Mouse (Mus musculus) embryonic facial prominence, embryonic 12.5 days (tissue): Measurements from ENCODE around the gene H2-Ab1. TPM values are rescaled to one million over a fixed set of nuclear protein-coding genes. Genes with fewer than 3 reads are reported as not detected.
"Not testable (repeated sequence)": the region's sequence is repeated elsewhere in the genome, so short reads cannot be mapped to it uniquely, and the experiment has no call there.

Experiments used
- ATAC-seq: fragments of 200-750 bp; cut with Nextera tagmentation; 2 replicates; pipeline ENCODE4 v1.8.0; 2017; ENCODE audit not compliant: insufficient number of reproducible peaks, insufficient read depth, low FRiP score, low TSS enrichment
- H3K27ac ChIP-seq: fragments of 300-500 bp; sonication (generic); 2 replicates; pipeline ENCODE4 v1.5.1; 2016; ENCODE audit warnings: mild to moderate bottlenecking
- H3K27me3 ChIP-seq: fragments of 300-500 bp; sonication (generic); 2 replicates; pipeline ENCODE4 v1.6.1; 2016; ENCODE audit warnings: mild to moderate bottlenecking, moderate library complexity
- H3K36me3 ChIP-seq: fragments of 300-500 bp; sonication (generic); 2 replicates; pipeline ENCODE4 v1.6.1; 2016; ENCODE audit warnings: mild to moderate bottlenecking
- H3K4me1 ChIP-seq: fragments of 300-500 bp; sonication (generic); 2 replicates; pipeline ENCODE4 v1.6.1; 2016
- H3K4me2 ChIP-seq: fragments of 300-500 bp; sonication (generic); replicated peaks from 2 replicates; pipeline ENCODE4 v1.6.1; 2016; ENCODE audit warnings: mild to moderate bottlenecking, moderate library complexity
- H3K4me3 ChIP-seq: fragments of 300-500 bp; sonication (generic); 2 replicates; pipeline ENCODE4 v1.5.1; 2016; ENCODE audit warnings: mild to moderate bottlenecking
- H3K9ac ChIP-seq: fragments of 300-500 bp; sonication (generic); 2 replicates; pipeline ENCODE4 v1.6.1; 2016; ENCODE audit warnings: mild to moderate bottlenecking, moderate library complexity
- H3K9me3 ChIP-seq: fragments of 300-500 bp; sonication (generic); 2 replicates; pipeline ENCODE4 v1.6.1; 2016; ENCODE audit warnings: mild to moderate bottlenecking, moderate library complexity
- WGBS: fragments of 180-500 bp; shearing (Covaris S2); methylation state at CpG from one replicate; pipeline ENCODE4 v1.1.7; 2016; 5-methylcytosine and 5-hydroxymethylcytosine counted together
- polyA plus RNA-seq: library from polyadenylated mRNA; unstranded; fragments of >200 nt; fragmentation: Nextera tagmentation; extraction: Ambion mirVana; gene quantifications from 2 replicates; pipeline ENCODE4 v1.2.1, GENCODE M21; 2016

The H2-Ab1 gene
- polyA plus RNA-seq, 1 experiment from 2014 or later: 2.9 TPM

DNA sequence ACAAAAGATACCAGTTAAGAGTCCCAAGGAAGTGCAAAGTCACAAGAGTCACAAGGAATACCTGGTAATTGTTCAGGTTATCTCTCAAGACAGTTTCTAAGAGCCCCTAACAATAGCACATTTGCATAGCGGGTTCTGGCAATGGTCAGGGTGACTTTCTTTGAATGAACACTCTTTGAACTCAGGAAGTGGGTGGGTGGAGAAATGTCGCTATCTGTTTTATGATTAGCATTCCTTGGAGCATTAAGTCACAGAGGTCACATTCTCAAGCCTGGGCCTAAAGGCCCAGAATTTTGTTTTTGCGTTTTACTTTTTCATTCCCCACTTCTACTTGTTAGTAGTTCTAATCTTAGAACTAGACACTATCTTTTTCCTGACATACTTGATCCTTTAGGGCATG is 53.0 kb downstream of the H2-Ab1 start:
- whole genome bisulfite sequencing: 83% methylated on average over 3 of the region's 3 CpGs
- H3K27ac ChIP-seq, H3K9ac ChIP-seq, H3K4me2 ChIP-seq, ATAC-seq, H3K4me1 ChIP-seq, H3K9me3 ChIP-seq, H3K4me3 ChIP-seq, H3K27me3 ChIP-seq, H3K36me3 ChIP-seq: not testable (repeated sequence)

DNA sequence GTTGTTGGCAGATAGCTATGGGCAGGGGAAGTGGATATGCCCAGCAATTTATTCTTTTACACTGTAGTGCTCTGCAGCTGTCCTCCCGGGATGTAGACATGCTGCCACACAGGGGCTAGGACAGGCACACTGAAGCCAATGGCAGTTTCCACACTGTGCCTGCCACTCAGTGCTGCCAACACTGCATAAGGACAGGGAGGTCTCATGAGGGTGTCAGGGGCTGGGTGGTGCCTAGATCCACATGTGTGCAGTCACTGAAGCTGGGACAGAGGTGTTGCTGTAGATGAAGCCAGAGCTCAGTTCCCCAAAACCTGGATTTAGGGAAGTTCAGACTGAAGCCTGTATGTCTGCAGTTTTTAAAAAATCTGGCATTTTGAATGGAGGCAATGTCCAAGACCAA is 54.7 kb downstream of the H2-Ab1 start:
- H3K4me3 ChIP-seq: no peak overlapping the region
- 0 out of 2 replicates have a peak, but pooled peaks cover 2% of the 10 kb centered on the region for H3K4me1 ChIP-seq
- 74% methylated on average over 1 of the region's 1 CpGs for WGBS
- H3K4me2 ChIP-seq: no peak overlapping the region
- no peaks in the 10 kb centered on the region for H3K9me3 ChIP-seq
- no peak overlapping the region for H3K9ac ChIP-seq
- ATAC-seq: no peak
- H3K36me3 ChIP-seq: no peaks in the 10 kb centered on the region
- 0 out of 2 replicates have a peak, but pooled peaks cover 3% of the 10 kb centered on the region for H3K27me3 ChIP-seq
- H3K27ac ChIP-seq: no peak overlapping the region

DNA sequence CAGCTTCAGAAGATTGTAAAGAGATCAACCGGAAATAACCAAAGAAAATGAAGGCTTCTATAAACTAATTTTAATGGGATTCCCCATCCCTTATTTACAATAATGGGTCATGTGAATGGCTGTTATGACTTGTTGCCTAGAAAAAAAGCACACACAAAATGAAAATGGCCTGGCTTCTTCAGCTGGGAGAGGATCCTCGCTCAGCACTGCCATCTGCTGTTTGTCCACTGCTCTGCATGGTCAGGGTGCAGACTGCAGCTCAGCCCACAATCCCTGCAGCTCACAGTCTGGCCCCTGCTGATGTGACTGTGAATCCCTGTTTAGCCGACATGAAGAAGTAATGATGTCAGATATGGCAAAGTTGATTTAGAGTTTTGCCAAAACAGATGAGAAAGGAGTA is 55.9 kb downstream of the H2-Ab1 start:
- Histone ChIP-seq H3K9me3 (no peaks in the 10 kb centered on the region), H3K9ac (no peak overlapping the region), H3K27me3 (no peaks in the 10 kb centered on the region), H3K4me2 (no peak overlapping the region), H3K27ac (no peak overlapping the region), H3K36me3 (no peaks in the 10 kb centered on the region), H3K4me3 (no peak overlapping the region), H3K4me1 (0 out of 2 replicates have a peak, but pooled peaks cover 2% of the 10 kb centered on the region)
- no peak for ATAC-seq
- 35% methylated on average over 3 of the region's 3 CpGs for WGBS

DNA sequence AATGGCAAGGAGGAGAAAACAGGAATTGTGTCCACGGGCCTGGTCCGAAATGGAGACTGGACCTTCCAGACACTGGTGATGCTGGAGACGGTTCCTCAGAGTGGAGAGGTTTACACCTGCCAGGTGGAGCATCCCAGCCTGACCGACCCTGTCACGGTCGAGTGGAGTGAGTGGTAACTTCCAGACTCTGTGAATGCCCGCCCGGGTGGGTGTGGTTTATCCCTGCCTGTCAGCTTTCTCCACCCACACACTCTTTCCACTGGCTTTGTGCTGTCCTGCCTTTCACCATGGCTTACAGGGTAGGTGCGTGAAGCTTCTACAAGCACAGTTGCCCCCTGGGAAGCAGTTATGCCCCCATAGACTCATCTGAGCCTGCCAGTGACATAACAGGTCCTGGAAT is 56.8 kb downstream of the H2-Ab1 start:
- Histone ChIP-seq H3K27me3 (no peaks in the 10 kb centered on the region), H3K9me3 (no peaks in the 10 kb centered on the region), H3K36me3 (no peaks in the 10 kb centered on the region), H3K4me1 (0 out of 2 replicates have a peak, but pooled peaks cover under 1% of the 10 kb centered on the region), H3K4me3 (no peak overlapping the region), H3K9ac (no peak overlapping the region), H3K4me2 (no peak overlapping the region), H3K27ac (no peak overlapping the region)
- ATAC-seq: no peak
- 70% methylated on average over 9 of the region's 9 CpGs for WGBS

GRCm38 (mm10) chr17:34315512-34315911 is 58.0 kb downstream of the H2-Ab1 start:
- Histone ChIP-seq H3K4me2 (no peak overlapping the region), H3K27ac (no peak overlapping the region), H3K4me1 (no peaks in the 10 kb centered on the region), H3K27me3 (no peaks in the 10 kb centered on the region), H3K9me3 (no peaks in the 10 kb centered on the region), H3K9ac (no peak overlapping the region), H3K36me3 (no peaks in the 10 kb centered on the region), H3K4me3 (no peak overlapping the region)
- ATAC-seq: no peak
- WGBS: 88% methylated on average over 1 of the region's 1 CpGs

DNA sequence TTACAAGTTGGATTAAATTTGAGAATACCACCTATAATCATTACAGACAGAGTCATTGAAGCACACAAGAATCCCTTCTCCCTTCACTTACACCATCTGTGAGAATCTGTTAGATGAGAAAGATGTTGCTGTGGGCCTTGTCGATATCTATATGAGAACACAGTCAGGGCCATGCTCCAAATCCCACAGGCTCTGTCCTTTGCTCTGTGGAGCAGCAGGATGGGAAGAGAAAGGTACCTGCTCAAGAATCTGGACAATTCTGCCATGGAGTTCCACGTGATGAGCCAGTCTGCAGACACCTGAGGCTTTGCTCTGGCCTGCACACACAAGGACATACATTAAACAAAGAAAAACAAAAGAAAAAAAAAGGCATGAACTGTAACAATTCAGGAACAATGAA is 59.2 kb downstream of the H2-Ab1 start:
- Histone ChIP-seq H3K9me3 (no peaks in the 10 kb centered on the region), H3K9ac (no peak overlapping the region), H3K4me3 (no peak overlapping the region), H3K27me3 (no peaks in the 10 kb centered on the region), H3K4me2 (no peak overlapping the region), H3K4me1 (no peaks in the 10 kb centered on the region), H3K27ac (no peak overlapping the region), H3K36me3 (no peaks in the 10 kb centered on the region)
- 80% methylated on average over 2 of the region's 2 CpGs for WGBS
- ATAC-seq: no peak

DNA sequence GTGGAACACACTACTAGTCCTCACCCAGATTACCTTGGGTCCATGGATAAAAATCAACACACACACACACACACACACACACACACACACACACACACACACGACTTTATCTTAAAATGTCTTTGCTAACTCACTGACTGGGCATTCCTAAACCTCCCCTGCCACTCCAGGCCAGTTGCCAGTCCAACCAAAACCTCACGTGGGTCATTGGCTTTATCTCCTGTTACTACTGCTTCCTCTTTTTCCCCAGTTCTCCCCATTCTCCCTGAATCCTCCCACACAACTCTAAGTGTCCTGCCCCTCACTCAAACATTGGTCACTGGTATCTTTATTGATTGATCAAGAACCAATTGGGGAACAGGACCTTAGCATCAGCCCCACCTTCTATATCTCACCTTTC is 59.8 kb downstream of the H2-Ab1 start:
- Histone ChIP-seq H3K4me2 (no peak overlapping the region), H3K4me3 (no peak overlapping the region), H3K27me3 (no peaks in the 10 kb centered on the region), H3K9ac (no peak overlapping the region), H3K36me3 (no peaks in the 10 kb centered on the region), H3K9me3 (no peaks in the 10 kb centered on the region), H3K27ac (no peak overlapping the region), H3K4me1 (no peaks in the 10 kb centered on the region)
- ATAC-seq: no peak
- WGBS: 44% methylated on average over 2 of the region's 2 CpGs

Other genes with a start within 250 kb of the H2-Ab1 start
- gene Ring1, start 233.0 kb upstream of the H2-Ab1 start, polyA plus RNA-seq: 27.2 and 29.7 TPM in 2 replicates
- 52.2 and 59.5 TPM in 2 replicates for gene H2-Ke6, start 229.6 kb upstream of the H2-Ab1 start, polyA plus RNA-seq
- gene Slc39a7, start 226.0 kb upstream of the H2-Ab1 start, polyA plus RNA-seq: 191 and 193 TPM in 2 replicates
- 69.9 and 72.6 TPM in 2 replicates for gene Rxrb, start 225.9 kb upstream of the H2-Ab1 start, polyA plus RNA-seq
- 7.2 and 14.8 TPM in 2 replicates for gene Col11a2, start 218.3 kb upstream of the H2-Ab1 start, polyA plus RNA-seq
- 0.43 and 0.48 TPM in 2 replicates for gene H2-Oa, start 165.3 kb upstream of the H2-Ab1 start, polyA plus RNA-seq
- gene H2-DMa, start 138.1 kb upstream of the H2-Ab1 start, polyA plus RNA-seq: 12.3 and 16.7 TPM in 2 replicates
- 119 and 131 TPM in 2 replicates for gene Brd2, start 135.1 kb upstream of the H2-Ab1 start, polyA plus RNA-seq
- 0.19 and 0.42 TPM in 2 replicates for gene H2-DMb2, start 114.4 kb upstream of the H2-Ab1 start, polyA plus RNA-seq
- gene H2-DMb1, start 104.6 kb upstream of the H2-Ab1 start, polyA plus RNA-seq: 2.0 and 2.4 TPM in 2 replicates
- gene Tap1, start 70.1 kb upstream of the H2-Ab1 start, polyA plus RNA-seq: 4.7 TPM in 2 replicates
- gene Psmb9, start 69.9 kb upstream of the H2-Ab1 start, polyA plus RNA-seq: 1.8 and 2.0 TPM in 2 replicates
- 2.1 and 3.5 TPM in 2 replicates for gene Psmb8, start 60.0 kb upstream of the H2-Ab1 start, polyA plus RNA-seq
- gene Tap2, start 54.2 kb upstream of the H2-Ab1 start, polyA plus RNA-seq: 1.3 and 2.3 TPM in 2 replicates
- gene H2-Ob, start 18.8 kb upstream of the H2-Ab1 start, polyA plus RNA-seq: not detected in 2 replicates
- gene H2-Aa, start 30.1 kb downstream of the H2-Ab1 start, polyA plus RNA-seq: 0.19 TPM in 1 of 2 replicates, not detected in the other
- 1.4 and 1.5 TPM in 2 replicates for gene H2-Eb1, start 48.2 kb downstream of the H2-Ab1 start, polyA plus RNA-seq
- gene H2-Eb2, start 68.0 kb downstream of the H2-Ab1 start, polyA plus RNA-seq: not detected in 2 replicates
- gene Btnl2, start 97.1 kb downstream of the H2-Ab1 start, polyA plus RNA-seq: not detected in 2 replicates
- gene Btnl1, start 119.4 kb downstream of the H2-Ab1 start, polyA plus RNA-seq: not detected in 2 replicates
- 0.81 and 1.00 TPM in 2 replicates for gene BC051142, start 141.1 kb downstream of the H2-Ab1 start, polyA plus RNA-seq
- gene Btnl4, start 219.6 kb downstream of the H2-Ab1 start, polyA plus RNA-seq: not detected in 2 replicates